Mouse (Mus musculus): ENCODE measurements around the gene Smg9.

- TF ChIP-seq CTCF (IDR thresholded peaks at IDR 0.05; ENCODE audit: borderline replicate concordance, insufficient read depth, low read depth, low read length) (no peak), POLR2A (IDR thresholded peaks at IDR 0.05; ENCODE audit: borderline replicate concordance, insufficient read depth, low read length) (no peak)
These were observed 12.3 kb upstream of the Smg9 start for GRCm38 (mm10) chr7:24387059-24387556.

Measured in cerebellum, adult 2 months (tissue).